Mouse (Mus musculus) liver, adult 2 months (tissue): ENCODE results near the gene Itga7.

Experiments
- CTCF ChIP-seq: fragments of 200-500 bp; IDR thresholded peaks from 2 replicates; pipeline ENCODE4 v1.5.1; 2011; ENCODE audit warnings: low read depth, low read length, control low read depth
- POLR2A ChIP-seq: fragments of 200-500 bp; IDR thresholded peaks from 2 replicates; pipeline ENCODE4 v1.6.1; 2011; ENCODE audit warnings: low read length, control low read depth; ENCODE audit not compliant: insufficient read depth; ENCODE audit errors: extremely low read depth

GRCm38 (mm10) chr10:128934997-128935787, 1.6 kb downstream of the Itga7 start:
- TF ChIP-seq CTCF (no peak), POLR2A (no peak)
